Mouse (Mus musculus): ENCODE results near the gene Bcam.
A peak's percentile ranks its signal among the peaks of the same experiment; 100 is the strongest.

Gene Bcam

DNA sequence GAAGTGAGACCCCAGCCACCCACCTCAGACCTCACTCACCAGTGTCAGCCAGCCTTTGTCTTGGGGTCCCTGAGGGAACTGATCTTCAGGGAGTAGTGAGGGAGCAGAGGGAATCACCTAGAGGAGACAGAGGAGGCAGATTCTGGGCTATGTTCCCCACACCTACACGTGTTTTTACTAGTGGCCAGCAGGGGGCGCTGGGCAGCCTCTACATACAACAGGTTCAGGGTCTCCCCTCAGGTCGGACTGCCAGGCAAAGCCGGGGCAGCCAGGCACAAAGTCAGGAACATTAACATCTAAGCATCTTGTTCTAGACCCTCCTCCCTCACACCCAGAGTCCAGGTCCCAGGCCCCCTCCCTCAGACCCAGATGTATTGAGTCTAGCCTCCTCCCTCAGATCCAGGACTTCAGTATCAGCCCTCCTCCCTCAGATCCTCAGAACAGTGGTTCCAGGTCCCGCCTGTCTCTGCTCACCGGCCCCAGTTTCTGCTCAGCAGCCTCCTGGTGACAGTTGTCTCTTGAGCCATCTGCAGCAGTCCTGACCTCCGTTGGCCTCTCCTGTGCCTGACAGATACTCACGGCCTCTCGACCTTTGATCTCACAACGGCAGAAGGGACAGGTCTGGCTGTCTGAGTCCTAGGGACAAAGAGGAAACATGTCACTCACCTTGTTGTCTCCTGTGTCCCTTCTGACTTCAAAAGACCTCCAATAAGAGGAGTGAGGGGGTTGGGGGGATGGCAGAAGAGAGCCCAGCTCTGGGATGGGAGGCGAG, 14.1 kb upstream of the Bcam start:
- peak; percentile 38 for DNase-seq

DNA sequence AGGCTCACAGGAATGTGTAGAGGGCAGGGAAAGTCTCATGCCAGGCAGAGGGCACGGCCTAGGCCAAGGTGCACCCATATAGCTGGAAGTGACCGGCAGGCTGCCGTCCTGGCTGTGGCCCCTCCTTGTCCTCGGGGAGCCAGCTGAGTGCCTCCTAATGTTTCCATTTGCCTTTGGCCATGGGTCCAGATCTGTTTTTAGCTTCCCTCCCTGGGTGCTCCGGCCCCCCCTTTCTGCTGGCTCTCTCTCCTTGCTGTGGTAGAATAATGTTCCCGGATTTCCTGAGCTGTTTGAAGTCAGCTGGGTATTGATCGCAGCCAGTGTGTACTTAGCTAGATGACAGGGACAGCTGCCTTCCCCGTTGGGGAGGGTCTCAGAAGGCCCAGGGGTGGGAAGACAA, 12.8 kb upstream of the Bcam start:
- DNase-seq = no peak

DNA sequence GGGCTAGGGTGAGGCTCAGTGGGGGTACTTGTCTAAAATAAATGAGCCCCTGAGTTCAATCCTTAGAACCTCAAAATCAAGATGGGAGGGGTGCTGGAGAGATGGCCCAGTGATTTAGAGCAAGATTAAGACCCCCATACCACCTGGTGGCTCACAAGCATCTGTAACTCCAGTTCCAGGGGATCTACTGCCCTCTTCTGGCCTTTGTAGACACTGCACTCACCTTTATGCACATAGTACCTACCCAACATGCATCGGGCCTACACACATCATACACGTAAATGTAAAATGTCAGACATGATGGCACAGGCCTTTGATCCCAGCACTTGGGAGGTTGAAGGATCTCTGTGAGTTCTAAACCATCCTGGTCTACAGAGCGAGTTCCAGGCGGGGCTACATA, 11.8 kb upstream of the Bcam start:
- no peak for DNase-seq

DNA sequence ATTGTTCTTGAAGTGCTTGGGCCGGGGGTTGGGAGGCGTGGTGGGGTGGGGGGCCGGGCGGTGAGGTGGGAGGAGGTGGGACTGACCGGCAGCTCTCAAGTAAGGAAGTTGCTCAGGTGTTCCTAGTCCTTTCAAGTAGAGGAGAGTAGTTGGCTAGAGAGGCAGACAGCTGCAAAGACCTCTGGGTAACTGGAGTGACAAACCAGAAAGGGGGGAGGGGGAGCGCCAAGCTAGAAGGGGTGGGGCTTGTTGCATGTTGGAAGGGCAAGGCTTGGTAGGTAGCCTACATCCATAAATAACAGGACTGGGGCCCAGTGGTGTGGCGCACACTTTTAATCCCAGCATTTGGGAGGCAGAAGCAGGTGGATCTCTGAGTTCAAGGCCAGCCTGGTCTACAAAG, 10.9 kb upstream of the Bcam start:
- no peak for DNase-seq

DNA sequence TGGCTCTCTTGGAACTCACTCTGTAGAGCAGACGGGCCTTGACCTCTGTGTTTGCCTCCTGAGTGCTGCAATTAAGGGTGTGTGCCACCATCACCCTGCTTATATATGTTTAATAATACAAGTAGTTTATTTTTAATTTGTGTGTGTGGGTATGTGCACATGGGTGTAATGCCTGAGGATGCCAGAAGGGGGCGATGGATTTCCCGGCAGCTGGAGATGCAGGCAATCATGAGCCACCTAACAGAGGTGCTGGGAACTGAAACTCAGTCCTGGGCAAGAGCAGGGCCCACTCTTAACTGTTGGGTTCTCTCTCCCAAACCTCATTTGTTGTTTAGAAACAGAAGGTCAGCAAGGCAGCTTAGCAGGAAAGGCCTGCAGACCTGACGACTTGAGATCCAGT, 9.1 kb upstream of the Bcam start:
- DNase-seq = no peak

DNA sequence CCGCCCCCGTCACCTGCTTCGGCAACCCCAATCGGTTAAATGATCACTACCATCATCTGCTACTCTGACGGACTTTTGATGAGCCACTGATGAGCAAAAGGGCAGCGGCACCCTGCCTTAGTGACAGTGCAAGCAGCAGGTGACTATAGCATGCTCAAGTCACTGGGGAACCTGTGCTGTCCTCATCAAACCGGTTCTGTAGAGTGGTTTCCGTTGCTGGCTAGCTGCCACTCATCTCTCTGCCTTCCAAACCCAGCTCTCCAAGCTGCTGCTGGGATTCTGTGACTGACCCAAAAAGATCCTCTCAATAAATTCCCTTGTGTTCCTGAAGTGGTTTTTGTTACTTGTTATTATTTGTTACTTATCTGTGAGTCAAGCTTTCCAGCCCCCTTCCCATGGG, 7.8 kb upstream of the Bcam start:
- no peak for DNase-seq

DNA sequence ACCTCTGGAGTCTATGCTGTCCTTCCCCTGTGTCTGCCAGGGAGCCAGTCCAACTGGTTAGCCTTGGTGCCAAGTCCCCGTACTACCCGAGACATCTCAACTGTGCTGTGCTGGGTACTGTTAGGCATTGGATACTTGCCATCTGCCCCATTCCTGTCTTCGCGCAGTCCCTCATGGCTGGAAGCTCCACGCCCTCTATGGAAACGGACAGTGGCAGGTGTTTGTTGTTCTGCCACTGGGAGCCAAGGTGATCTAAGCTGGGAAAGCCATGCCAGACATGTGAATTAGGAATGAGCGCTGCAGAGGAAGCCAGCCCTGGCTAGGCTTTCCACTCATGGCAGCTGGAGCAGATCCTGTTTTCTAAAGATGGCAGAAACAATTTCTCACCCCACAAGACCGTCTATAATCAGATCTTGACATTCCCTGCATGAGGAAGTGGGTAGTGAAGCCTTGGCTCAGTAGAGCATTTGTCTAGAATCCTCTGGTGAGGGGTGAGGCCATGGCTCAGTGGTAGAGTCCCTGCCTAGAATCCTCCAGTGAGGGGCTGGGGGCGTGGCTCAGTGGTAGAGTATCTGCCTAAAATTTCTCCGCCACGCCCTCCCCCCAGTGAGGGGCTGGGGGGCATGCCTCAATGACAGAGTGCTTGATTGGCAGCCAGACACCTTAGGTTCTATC, 6.4 kb upstream of the Bcam start:
- no peak for DNase-seq

DNA sequence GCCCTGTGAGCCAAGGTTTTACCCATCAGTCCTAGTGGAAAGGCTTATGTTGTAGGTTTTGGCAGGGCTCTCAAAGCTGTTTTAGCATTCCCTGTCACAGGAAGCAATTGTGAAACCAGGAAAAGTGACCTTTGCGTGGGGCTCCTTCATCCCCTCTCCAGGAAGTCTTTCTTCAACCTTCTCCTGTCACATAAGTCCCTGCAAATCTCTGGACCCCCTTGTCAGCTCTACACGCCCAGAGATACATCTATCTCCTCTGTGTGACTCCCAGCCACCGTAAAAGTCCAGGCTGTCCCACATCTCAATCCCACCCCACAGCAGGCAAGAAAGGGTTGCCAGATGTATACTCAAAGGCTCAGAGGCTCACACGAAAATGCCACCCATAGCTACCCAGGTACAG, 866 bp upstream of the Bcam start:
- DNase-seq = no peak

DNA sequence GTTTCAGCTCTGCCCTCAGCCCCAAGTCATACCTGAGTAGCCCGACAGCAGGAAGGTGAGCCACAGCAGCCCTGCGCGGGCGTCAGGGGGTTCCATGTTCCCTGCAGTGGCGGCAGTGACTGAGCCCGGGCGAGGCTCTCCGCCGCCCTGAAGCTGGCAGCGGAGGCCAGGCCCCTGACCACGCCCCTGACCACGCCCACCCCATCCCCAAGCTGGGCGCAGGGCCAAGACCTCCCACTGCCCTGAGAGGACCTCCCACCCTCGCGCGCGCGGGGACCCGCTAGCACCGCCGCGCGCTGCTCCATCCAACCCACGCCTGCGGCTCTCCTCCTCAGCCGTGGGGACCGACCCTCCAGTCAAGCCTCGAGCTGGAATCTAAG, 451 bp downstream of the Bcam start:
- DNase-seq = peak; percentile 85

DNA sequence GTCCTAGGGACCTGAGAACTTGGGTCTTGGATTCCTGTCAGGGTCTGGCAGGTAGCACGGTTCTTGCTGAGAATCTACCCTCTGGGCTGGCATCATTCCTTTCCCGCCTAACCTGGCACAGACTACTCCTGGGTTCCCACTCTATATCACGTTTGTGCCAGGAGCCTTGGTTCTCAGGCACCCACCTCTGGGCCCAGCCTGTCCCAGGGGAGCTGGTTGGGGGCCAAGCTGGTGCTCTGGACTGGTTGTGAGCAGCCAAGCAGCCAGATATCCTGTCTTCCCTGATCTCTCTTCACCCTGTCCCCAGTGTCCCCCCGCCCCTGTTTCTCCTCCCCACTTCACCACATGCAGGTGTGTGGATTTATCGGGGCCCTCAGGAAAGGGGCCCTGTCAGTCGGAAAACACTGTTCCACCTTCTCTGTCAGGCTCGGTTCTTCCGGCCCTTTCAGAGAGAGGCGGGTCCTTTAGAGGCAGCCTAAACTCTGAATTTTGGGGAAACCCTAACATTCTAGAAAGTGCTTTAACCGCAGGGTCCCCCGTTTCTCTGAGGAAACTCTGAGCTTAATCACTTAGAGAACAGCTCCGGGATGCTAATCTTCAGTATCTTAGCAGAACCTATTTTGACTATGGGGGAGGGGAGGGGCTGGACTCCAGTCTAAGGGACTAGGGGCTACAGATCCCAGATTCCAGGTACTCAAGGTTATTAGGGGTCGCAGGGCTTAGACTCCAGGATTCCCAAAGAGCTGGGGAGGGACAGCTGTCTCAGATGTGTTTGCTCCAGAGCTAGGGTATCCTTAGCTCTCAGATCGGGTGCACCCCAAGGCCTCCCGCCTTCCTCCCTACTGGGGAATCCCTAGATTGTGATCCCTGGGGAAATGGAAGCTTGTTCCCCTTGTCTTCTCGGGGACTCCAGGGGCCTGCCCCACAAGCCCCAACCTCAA, 1.1 kb downstream of the Bcam start:
- no peak for DNase-seq

DNA sequence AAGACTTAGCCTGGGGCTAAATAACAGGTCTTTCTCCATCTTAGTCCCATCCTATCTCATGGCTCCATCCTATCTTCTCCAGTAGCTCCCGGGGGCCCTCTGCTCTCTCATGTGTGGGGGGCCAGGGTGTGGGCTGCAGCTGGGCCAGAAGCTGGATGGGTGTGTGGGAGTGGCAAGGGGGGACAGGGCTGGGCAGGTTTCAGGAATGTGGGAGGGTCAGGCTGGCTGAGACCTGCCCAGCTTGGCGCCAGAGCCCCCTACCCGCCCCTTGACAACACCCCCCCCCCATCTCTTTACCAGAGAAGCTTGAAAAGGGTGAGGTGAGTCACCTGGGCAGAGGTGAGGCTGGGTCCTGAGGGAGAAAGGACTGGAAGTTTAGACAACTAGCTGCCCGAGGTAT, 1.8 kb downstream of the Bcam start:
- DNase-seq = no peak

DNA sequence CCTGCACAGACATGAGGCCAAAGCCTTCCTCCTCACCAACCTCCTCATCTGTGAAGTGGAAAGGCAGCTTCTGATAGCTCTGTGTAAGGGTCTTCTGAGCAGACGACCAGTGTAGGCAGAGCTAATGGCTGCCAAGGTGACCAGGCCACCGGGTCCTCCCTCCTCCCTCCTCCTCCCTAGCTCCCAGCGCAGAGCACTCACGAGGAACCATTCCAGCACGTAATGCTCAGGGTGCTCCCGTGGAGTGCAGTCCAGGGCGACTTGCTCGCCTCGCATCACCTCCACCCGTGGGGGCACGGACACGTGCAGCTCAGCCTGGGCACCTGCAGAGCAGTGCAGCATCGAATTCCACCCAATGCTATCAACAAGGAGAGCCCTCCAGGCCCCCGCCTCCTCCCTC, 2.6 kb downstream of the Bcam start:
- DNase-seq = no peak

DNA sequence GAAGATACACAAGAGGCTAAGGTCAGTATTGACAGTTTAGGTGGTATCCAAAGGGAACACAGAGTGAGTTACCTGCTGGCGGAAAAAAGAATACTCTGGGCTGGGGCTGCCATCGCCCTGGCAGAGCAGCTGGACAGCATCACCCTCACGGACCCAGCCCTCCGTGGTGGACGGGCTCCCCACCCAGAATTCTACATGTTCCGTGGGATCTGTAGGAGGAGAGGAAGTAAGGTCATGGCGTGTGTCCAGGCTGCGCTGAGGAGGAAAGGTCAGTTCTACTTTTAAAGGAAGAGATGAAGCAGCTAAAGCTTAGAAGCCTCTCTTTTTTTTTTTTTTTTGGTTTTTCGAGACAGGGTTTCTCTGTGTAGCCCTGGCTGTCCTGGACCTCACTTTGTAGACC, 6.2 kb downstream of the Bcam start:
- DNase-seq = no peak

DNA sequence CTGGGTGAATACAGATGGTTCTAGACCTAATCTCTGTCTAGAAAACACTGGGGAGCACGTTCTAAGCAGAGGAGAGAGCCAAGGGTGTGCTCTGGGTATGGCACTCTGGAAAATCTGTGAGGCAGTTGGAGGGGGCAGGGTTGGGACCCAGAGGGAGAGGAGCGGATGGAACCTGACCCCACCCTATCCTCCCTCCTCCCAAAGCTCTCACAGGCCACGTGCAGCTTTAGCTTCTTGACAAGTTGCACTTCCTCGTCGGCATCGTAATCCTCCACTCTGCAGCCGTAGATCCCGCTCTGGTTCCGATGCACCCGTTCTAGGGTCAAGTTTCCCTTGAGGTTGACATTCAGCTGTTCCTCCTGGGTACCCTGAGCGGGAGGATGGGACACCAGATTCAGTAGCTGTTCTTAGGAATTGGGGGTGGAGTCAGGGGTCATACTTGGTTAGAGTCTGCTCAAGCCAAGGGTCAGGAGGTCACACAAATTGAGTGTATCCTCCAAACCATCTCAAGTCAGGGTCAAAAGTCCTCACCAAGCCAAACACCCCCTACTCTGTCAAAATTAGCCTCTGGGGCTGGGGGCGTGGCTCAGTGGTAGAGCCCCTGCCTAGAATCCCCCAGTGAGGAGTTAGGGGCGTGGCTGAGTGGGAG, 6.9 kb downstream of the Bcam start:
- no peak for DNase-seq

DNA sequence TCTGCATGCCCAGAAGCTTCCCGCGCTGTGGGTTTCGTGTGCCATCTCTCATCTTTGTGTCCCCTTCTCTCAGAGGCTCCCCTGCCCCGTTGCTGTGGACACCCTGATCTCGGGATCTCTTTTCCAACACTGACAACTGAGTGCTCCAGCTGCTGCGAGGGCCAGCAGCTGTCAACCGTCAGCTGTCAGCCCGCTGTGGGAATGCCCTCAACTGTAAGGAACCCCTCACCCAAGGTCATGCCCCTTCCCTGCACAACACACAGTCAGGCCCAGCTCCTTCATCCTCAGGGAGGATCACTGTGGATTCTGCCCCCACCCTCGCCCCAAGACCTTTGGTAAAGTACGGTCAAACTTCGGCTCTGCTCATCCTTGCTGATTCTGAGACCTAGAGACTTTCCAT, 8.5 kb downstream of the Bcam start:
- DNase-seq = no peak

DNA sequence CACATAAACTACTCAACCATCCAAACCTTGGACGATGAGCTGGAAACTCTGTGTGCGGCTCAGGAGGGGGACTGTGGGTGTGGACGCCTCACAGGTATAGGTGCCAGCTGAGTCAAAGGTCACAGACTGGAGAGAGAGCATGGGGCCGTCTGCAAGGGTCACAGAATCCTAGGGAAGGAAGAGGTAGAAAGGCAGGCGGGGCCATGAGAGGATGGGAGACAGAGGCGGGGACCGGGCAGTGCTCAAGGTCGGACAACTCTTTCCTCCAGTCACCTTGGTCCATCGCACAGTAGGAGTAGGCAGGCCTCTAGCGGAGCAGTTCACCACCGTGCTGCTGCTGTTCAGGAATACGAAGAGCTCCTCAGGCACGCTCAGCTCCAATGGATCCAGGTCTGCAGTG, 10.8 kb downstream of the Bcam start:
- DNase-seq = no peak

DNA sequence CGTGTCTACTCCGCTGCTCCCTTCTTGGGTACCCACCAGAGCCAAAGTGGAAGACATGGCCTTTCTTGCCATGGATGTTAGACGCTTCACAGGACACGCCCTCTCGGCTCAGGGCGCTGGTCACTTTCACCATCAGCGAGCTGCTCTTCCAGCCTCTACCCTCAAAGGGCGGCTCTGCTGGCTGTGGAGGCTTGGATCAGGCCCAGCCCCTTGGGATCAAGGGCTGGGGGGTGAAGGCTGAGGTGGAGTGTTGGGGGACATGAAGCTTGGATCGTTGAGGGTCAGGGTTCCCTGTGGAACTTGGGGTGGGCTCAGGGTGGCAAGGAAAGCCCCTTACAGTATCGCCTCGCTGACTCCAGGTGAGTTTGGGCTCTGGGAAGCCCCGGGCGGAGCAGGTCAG, 12.2 kb downstream of the Bcam start:
- no peak for DNase-seq

DNA sequence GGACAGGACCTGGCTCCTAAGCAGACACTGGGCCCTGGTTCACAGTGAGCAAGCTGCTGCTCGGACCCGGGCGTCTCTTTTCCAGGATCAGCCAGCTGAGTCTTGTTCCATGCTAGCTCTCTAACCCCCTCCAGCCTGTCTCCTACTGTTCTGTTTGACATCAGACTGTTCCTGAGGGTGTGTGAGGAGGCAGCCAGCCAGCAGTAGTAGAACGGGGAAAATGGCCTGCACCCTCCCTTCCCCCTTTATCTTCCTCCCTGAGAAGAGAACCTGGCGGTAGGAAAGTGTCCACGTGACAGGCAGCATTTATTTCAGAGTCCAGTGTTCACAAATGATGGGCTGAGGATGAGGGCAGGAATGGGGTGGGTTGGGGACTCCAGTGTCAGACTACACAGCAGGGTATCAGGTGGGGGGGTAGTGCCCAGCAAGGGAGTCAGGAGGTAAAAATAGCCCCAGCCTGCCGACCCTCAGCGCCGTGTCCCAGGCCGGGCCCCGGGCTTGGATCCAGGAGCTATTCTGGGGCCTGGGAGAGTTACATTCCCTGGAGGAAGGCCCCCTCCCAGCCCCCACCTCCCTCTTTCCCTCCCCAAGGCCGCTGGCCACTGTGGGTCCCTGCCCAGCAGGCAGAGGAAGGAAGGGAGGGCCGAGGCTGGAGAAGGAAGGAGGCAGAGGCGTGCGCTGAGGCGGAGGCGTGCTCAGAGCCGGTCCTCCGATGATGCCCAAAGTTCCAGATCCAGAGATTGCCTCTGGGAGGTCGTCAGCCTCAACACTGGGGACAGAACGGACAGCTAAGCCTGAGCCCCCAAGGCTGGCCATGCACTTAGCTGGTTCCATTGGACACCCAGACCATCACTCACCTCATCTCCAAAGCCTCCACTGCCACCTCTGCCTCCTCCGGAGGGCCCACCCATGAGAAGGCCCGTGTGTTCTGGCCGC, 14.7 kb downstream of the Bcam start:
- no peak for DNase-seq

DNA sequence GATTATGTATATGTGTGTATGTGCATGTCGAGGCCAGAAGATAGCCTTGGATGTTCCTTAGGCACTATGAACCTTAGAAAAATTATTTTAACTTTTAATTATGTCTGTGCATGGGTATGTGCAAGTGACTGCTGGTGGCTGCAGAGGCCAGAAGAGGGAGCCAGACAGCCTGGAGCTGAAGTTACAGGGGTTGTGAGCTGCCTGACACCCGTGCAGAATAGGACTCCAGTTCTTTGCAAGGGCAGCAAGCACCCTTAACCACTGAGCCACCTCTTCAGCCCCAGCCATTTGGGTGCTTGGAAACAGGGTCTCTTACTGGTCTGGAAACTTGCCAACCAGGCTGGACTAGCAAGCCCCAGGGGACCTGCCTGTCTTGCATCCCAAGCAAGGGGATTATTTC, 15.8 kb downstream of the Bcam start:
- DNase-seq = no peak

DNA sequence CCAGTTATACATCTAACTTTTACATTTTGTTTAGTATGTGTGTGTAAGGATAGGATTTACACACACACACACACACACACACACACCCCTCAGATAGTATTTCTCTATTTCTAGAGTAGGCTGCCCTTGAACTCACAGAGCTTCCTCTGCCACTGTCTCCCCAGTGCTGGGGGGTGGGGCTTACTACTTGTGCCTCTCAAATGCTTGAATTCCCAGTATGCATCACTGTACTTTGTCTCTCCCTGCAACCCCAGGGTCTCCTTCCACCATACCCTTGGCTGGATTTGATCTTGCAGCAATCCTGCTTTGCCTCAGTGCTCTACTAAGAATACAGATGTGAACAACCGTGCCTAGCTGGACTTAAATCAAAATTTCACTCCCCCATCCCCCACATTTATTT, 16.8 kb downstream of the Bcam start:
- DNase-seq = no peak

DNA sequence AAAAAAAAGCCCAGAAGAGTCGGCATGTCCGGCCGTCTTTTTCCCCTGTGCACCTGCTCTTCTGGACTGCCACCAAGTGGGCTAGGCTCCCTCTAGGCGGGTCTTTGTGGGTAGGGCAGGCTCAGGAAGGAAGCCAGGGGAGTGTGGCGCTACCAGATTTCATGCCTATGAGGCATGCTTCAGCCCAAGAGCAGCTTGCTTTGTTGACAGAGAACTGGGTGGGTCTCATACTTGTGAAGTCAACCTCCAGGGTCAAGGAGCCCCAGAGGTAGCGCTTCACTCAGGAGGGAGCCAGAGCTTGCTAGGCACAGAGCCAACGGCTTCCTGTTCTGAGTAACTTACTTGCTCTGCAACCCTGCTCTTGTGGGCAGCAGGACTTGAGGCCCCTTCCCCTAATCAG, 17.2 kb downstream of the Bcam start:
- no peak for DNase-seq

DNA sequence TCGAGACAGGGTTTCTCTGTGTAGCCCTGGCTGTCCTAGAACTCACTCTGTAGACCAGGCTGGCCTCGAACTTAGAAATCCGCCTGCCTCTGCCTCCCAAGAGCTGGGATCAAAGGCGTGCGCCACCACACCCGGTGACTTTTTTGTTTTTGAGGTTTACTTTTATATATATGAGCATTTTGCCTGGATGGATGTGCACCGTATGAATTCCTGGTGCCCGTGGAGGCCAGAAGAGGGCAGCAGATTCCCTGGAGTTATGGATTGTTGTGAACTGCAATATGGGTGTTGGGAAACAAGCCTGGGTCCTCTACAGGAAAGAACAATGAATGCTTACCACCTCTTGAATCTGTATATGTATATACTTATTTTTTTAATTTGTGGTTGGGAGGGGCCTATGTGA, 18.2 kb downstream of the Bcam start:
- no peak for DNase-seq

Data from liver (tissue).